Mouse (Mus musculus): ENCODE data around the gene Lhx8. TPM values are rescaled to one million over a fixed set of nuclear protein-coding genes. Genes with fewer than 3 reads are reported as not detected.

The Lhx8 gene
- not detected for total RNA-seq (2023)

GRCm38 (mm10) chr3:154330181-154331002 lies at the start of gene Lhx8:
Gene Lhx8, minus strand, starts transcription at chr3:154330659.

